Mouse (Mus musculus) hindbrain, embryonic 15.5 days (tissue): ENCODE measurements at regions not wholly inside any gene's neighbourhood (a gene's known extent, or its start where the extent isn't known, plus 50 kb on each side); places are given as distances from the start of the nearest gene placed in this dataset.

ENCODE experiments used
- ATAC-seq: fragments of 200-750 bp; cut with Nextera tagmentation; 2 replicates; pipeline ENCODE4 v1.8.0; 2017; ENCODE audit warnings: low read depth, moderate number of reproducible peaks, moderate TSS enrichment; ENCODE audit not compliant: low FRiP score
- H3K27ac ChIP-seq: fragments of 300-500 bp; sonication (generic); replicated peaks from 2 replicates; pipeline ENCODE4 v1.5.1; 2015; ENCODE audit warnings: mild to moderate bottlenecking, inconsistent platforms
- H3K27me3 ChIP-seq: fragments of 300-500 bp; sonication (generic); 2 replicates; pipeline ENCODE4 v1.6.1; 2015; ENCODE audit warnings: control low read depth, inconsistent platforms
- H3K36me3 ChIP-seq: fragments of 300-500 bp; sonication (generic); 2 replicates; pipeline ENCODE4 v1.6.1; 2015; ENCODE audit warnings: control low read depth, inconsistent platforms
- H3K4me1 ChIP-seq: fragments of 300-500 bp; sonication (generic); replicated peaks from 2 replicates; pipeline ENCODE4 v1.6.1; 2015; ENCODE audit warnings: control low read depth, inconsistent platforms
- H3K4me2 ChIP-seq: fragments of 300-500 bp; sonication (generic); 2 replicates; pipeline ENCODE4 v1.6.1; 2015; ENCODE audit warnings: moderate library complexity, mild to moderate bottlenecking, inconsistent platforms
- H3K4me3 ChIP-seq: fragments of 300-500 bp; sonication (generic); 2 replicates; pipeline ENCODE4 v1.5.1; 2015; ENCODE audit warnings: mild to moderate bottlenecking, inconsistent platforms
- H3K9ac ChIP-seq: fragments of 300-500 bp; sonication (generic); 2 replicates; pipeline ENCODE4 v1.6.1; 2015; ENCODE audit warnings: inconsistent platforms
- H3K9me3 ChIP-seq: fragments of 300-500 bp; sonication (generic); 2 replicates; pipeline ENCODE4 v1.6.1; 2016; ENCODE audit warnings: control low read depth, inconsistent platforms
- WGBS: fragments of 180-500 bp; shearing (Covaris S2); methylation state at CpG from one replicate; pipeline ENCODE4 v1.1.7; 2015; 5-methylcytosine and 5-hydroxymethylcytosine counted together

GRCm38 (mm10) chr9:85475214-85475613 lies 148.1 kb upstream of the Tent5a start:
- Histone ChIP-seq H3K9ac (no peak overlapping the region), H3K9me3 (no peaks in the 10 kb centered on the region), H3K4me1 (no peaks in the 10 kb centered on the region), H3K4me3 (no peak overlapping the region), H3K27me3 (no peaks in the 10 kb centered on the region), H3K4me2 (no peak overlapping the region), H3K27ac (no peak overlapping the region), H3K36me3 (no peaks in the 10 kb centered on the region)
- no peak for ATAC-seq
- whole genome bisulfite sequencing = 79% methylated on average over 3 of the region's 3 CpGs

- WGBS = 93% methylated on average over 8 of the region's 8 CpGs
- no peak overlapping the region for H3K4me3 ChIP-seq
- H3K27ac ChIP-seq = no peak overlapping the region
- H3K9me3 ChIP-seq = no peaks in the 10 kb centered on the region
- no peak overlapping the region for H3K9ac ChIP-seq
- H3K27me3 ChIP-seq = no peaks in the 10 kb centered on the region
- H3K36me3 ChIP-seq = no peaks in the 10 kb centered on the region
- H3K4me2 ChIP-seq = no peak overlapping the region
- H3K4me1 ChIP-seq = no peaks in the 10 kb centered on the region
- ATAC-seq = no peak
Observed at GRCm38 (mm10) chr9:85470264-85470821, 143.2 kb upstream of the Tent5a start.

GRCm38 (mm10) chr9:85469288-85469687 lies 142.1 kb upstream of the Tent5a start:
- H3K27me3 ChIP-seq = no peaks in the 10 kb centered on the region
- no peak for ATAC-seq
- WGBS = 86% methylated on average over 3 of the region's 3 CpGs

GRCm38 (mm10) chr9:85466671-85467070 lies 139.5 kb upstream of the Tent5a start:
- Histone ChIP-seq H3K4me3 (no peak overlapping the region), H3K9ac (no peak overlapping the region), H3K4me2 (no peak overlapping the region), H3K9me3 (no peaks in the 10 kb centered on the region), H3K36me3 (no peaks in the 10 kb centered on the region), H3K27ac (no peak overlapping the region), H3K4me1 (no peaks in the 10 kb centered on the region), H3K27me3 (no peaks in the 10 kb centered on the region)
- ATAC-seq = no peak
- 86% methylated on average over 5 of the region's 5 CpGs for WGBS

More at GRCm38 (mm10) chr9:85469288-85469687, 142.1 kb upstream of the Tent5a start:
- Histone ChIP-seq H3K4me2 (no peak overlapping the region), H3K4me3 (no peak overlapping the region), H3K9ac (no peak overlapping the region), H3K9me3 (no peaks in the 10 kb centered on the region), H3K27ac (no peak overlapping the region), H3K4me1 (no peaks in the 10 kb centered on the region), H3K36me3 (no peaks in the 10 kb centered on the region)

- Histone ChIP-seq H3K9ac (no peak overlapping the region), H3K36me3 (no peaks in the 10 kb centered on the region), H3K27ac (no peak overlapping the region), H3K27me3 (no peaks in the 10 kb centered on the region), H3K4me2 (no peak overlapping the region), H3K9me3 (no peaks in the 10 kb centered on the region), H3K4me3 (no peak overlapping the region), H3K4me1 (no peaks in the 10 kb centered on the region)
- WGBS = 91% methylated on average over 3 of the region's 3 CpGs
- ATAC-seq = no peak
Observed at GRCm38 (mm10) chr9:85459062-85459805, 132.1 kb upstream of the Tent5a start.

- Histone ChIP-seq H3K4me2 (no peak overlapping the region), H3K9me3 (no peaks in the 10 kb centered on the region), H3K27ac (no peak overlapping the region), H3K27me3 (no peaks in the 10 kb centered on the region), H3K4me3 (no peak overlapping the region), H3K36me3 (no peaks in the 10 kb centered on the region), H3K9ac (no peak overlapping the region), H3K4me1 (no peaks in the 10 kb centered on the region)
- 81% methylated on average over 2 of the region's 2 CpGs for WGBS
- ATAC-seq = no peak
Observed at GRCm38 (mm10) chr9:85458356-85458755, 131.2 kb upstream of the Tent5a start.

GRCm38 (mm10) chr9:85457400-85457799 lies 130.3 kb upstream of the Tent5a start:
- Histone ChIP-seq H3K4me1 (no peaks in the 10 kb centered on the region), H3K27ac (no peak overlapping the region), H3K9ac (no peak overlapping the region), H3K36me3 (no peaks in the 10 kb centered on the region), H3K27me3 (no peaks in the 10 kb centered on the region), H3K9me3 (no peaks in the 10 kb centered on the region), H3K4me2 (no peak overlapping the region), H3K4me3 (no peak overlapping the region)
- WGBS = 74% methylated on average over 5 of the region's 5 CpGs
- ATAC-seq = no peak

GRCm38 (mm10) chr9:85455382-85455781 lies 128.2 kb upstream of the Tent5a start:
- WGBS = 87% methylated on average over 4 of the region's 4 CpGs
- Histone ChIP-seq H3K27me3 (no peaks in the 10 kb centered on the region), H3K9me3 (no peaks in the 10 kb centered on the region), H3K4me3 (no peak overlapping the region), H3K27ac (no peak overlapping the region), H3K9ac (no peak overlapping the region), H3K4me2 (no peak overlapping the region), H3K36me3 (no peaks in the 10 kb centered on the region), H3K4me1 (no peaks in the 10 kb centered on the region)
- ATAC-seq = no peak

GRCm38 (mm10) chr9:85452196-85452857 lies 125.2 kb upstream of the Tent5a start:
- H3K9ac ChIP-seq = no peak overlapping the region
- no peaks in the 10 kb centered on the region for H3K4me1 ChIP-seq
- H3K27ac ChIP-seq = no peak overlapping the region
- no peaks in the 10 kb centered on the region for H3K27me3 ChIP-seq
- no peaks in the 10 kb centered on the region for H3K36me3 ChIP-seq
- no peak overlapping the region for H3K4me2 ChIP-seq
- ATAC-seq = no peak
- H3K4me3 ChIP-seq = no peak overlapping the region
- WGBS = 83% methylated on average over 8 of the region's 8 CpGs
- H3K9me3 ChIP-seq = no peaks in the 10 kb centered on the region

- H3K36me3 ChIP-seq = no peaks in the 10 kb centered on the region
- H3K9me3 ChIP-seq = no peaks in the 10 kb centered on the region
- H3K4me2 ChIP-seq = no peak overlapping the region
- 94% methylated on average over 5 of the region's 5 CpGs for WGBS
- H3K4me1 ChIP-seq = no peaks in the 10 kb centered on the region
- no peak overlapping the region for H3K27ac ChIP-seq
- H3K9ac ChIP-seq = no peak overlapping the region
- no peak for ATAC-seq
- no peaks in the 10 kb centered on the region for H3K27me3 ChIP-seq
- no peak overlapping the region for H3K4me3 ChIP-seq
Observed at GRCm38 (mm10) chr9:85451349-85451748, 124.2 kb upstream of the Tent5a start.

GRCm38 (mm10) chr9:85450877-85451276 lies 123.7 kb upstream of the Tent5a start:
- no peak overlapping the region for H3K27ac ChIP-seq
- H3K4me1 ChIP-seq = no peaks in the 10 kb centered on the region
- no peaks in the 10 kb centered on the region for H3K36me3 ChIP-seq
- no peak for ATAC-seq
- no peak overlapping the region for H3K4me3 ChIP-seq
- no peak overlapping the region for H3K9ac ChIP-seq
- no peaks in the 10 kb centered on the region for H3K9me3 ChIP-seq
- no peak overlapping the region for H3K4me2 ChIP-seq
- no peaks in the 10 kb centered on the region for H3K27me3 ChIP-seq

GRCm38 (mm10) chr9:85449493-85449892 lies 122.3 kb upstream of the Tent5a start:
- Histone ChIP-seq H3K4me1 (no peaks in the 10 kb centered on the region), H3K4me3 (no peak overlapping the region), H3K27me3 (no peaks in the 10 kb centered on the region), H3K9me3 (no peaks in the 10 kb centered on the region), H3K27ac (no peak overlapping the region), H3K36me3 (no peaks in the 10 kb centered on the region), H3K9ac (no peak overlapping the region), H3K4me2 (no peak overlapping the region)
- WGBS = 83% methylated on average over 2 of the region's 2 CpGs
- no peak for ATAC-seq
